Mouse (Mus musculus) layer of hippocampus, adult 18-20 months (tissue): ENCODE results near the gene Bglap3. TPM values are rescaled to one million over a fixed set of nuclear protein-coding genes. Genes with fewer than 3 reads are reported as not detected.
"Not testable (repeated sequence)": the region's sequence is repeated elsewhere in the genome, so short reads cannot be mapped to it uniquely, and the experiment has no call there.

Experiments used
- DNase-seq, 2 experiments: peaks; one replicate each; pipeline ENCODE4 v3.0.0; 2022; ENCODE audit warnings: low spot score in 2 of 2
- long read RNA-seq: library from polyadenylated mRNA; stranded (forward); transcript quantifications from one replicate; pipeline ENCODE4 v2.0.0, GENCODE M21; 2021
- total RNA-seq, 2 experiments: library from RNA; stranded (reverse); gene quantifications; 2 replicates each; pipeline ENCODE4 v1.2.3; 2021

Gene Bglap3
- total RNA-seq = under 1 TPM; 0.23 to 0.97 TPM
- long read RNA-seq = 0 reads

DNA sequence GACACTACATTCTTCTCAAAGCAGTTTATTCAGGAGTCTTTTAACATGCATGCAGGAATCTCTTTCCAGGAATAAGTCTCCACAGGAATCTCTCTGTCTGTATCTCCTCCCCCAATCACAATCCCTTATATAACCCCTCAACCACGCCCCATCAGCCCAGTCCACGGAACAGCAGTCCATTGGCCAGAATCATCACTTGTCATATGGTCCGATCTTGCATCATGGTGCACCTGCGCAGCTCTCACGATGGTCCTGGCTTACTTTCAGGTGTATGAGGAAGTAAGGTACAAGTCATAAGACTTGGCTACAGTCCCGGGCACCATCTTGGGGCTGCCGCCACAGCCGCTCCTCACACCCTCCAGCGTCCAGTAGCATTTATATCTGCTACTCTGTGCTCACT, at the start of gene Bglap3:
Gene Bglap3, minus strand, starts transcription at position 101 of the 400 bp plus-strand sequence.
- DNase-seq = not testable (repeated sequence)

DNA sequence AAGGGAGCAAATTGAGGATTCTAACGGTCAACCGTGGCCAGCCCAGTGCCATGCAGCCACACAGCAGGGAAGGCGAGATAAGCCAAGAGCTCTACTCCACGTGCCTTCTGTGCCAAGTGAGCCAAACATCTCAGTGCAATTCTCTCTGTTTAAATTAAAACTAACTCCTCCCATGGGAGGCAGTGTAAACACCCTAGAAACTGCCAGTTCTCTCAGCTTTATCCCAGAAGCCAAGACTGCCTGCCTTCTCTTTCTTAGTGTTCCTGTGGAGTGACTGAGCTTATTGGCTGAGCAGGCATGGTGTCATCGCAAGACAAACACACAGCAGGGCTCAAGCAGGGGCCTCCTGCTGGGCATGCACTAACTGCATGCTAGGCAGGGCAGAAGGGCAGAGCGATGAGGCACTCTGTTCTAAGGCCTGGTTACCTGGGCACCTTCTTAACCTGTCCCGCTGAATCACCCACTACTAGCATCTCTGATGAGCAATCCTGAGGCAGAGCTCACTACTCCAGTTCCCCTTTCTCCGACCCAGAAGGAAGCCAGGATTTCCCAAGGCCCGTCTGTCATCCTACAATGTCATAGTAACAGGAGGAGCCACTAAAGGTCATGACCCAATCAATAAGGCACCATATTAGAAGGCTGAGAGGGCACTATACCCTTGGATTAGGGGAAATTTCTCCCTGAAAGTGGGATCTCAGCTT, 49.6 kb upstream of the Bglap3 start:
- DNase-seq = peak in 1 of 2 experiments; percentile 60

DNA sequence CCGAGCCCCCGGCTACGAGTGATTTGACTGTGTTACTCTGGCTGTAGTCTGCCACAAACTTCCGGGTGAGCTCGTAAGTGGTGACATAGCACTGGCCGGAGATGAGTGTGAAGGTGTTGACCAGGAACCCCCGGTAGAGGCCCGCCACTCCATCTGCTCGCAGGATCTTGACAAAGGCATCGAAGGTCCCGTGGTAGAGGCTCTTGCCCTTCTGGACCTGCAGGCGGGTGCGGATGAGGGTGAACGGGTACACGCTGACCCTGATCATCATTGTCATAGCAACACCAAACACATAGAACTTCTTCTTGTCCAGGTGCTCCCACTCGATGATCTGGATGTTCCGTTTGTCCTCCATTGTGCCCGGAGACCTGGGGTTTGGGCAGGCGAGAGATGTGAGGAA, 48.2 kb upstream of the Bglap3 start:
- DNase-seq = no peak

DNA sequence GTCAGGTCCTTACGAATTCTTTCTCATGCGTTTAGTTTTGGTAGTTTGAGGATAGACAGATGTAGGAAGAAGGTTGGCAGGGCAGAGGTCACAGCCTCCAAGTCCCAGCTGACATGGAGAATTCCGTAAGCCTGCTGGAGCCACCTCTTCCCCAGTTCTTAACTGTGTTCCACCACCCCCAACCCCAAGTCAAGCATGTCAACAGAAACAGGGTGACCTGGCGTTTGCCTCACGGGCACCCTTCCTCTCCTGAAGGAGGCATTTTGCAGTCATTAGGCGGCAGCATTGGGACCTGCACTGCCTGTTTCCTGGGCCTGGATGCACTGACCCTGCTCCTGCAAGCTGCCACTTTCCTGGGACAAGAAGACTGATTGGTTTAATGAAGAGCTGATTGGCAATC, 45.5 kb upstream of the Bglap3 start:
- DNase-seq = no peak

DNA sequence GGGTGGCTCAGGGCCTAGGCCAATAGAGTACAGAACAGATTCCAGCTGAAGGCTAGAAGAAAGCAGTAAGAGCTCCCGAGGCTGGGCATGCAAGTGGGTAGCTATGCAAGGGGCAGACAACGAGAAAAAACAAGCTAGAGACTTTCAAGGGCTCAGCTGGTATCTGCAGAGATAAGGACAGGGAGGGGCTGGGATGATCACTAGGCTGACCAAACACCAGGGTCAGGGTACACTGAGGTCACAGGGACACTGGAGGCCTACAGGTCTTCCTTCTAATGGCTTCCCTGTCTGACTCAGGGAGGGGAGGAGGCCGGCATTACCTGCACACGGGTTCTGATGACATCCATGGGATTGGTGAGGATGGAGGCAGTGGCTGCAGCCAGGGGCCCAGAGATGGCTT, 43.1 kb upstream of the Bglap3 start:
- no peak for DNase-seq

DNA sequence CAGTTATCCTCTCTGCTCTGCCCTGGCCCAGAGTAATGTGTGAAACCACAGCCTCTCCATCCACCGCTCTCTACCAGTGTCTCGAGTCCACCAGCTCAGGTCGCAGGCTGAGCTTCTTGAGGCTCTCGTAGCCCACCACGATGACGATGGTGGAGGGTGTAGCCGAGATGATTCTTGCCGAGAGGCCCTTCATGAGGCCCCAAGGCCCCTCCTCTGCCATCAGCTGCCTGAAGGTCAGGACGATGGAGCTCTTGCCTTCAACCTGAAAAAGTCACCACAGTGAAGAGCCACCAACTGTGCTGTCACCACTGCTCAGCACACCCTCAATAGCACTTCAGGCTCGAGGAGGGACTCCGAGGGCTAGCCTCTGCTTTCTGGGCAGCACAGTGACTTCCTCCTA, 40.1 kb upstream of the Bglap3 start:
- DNase-seq = no peak

DNA sequence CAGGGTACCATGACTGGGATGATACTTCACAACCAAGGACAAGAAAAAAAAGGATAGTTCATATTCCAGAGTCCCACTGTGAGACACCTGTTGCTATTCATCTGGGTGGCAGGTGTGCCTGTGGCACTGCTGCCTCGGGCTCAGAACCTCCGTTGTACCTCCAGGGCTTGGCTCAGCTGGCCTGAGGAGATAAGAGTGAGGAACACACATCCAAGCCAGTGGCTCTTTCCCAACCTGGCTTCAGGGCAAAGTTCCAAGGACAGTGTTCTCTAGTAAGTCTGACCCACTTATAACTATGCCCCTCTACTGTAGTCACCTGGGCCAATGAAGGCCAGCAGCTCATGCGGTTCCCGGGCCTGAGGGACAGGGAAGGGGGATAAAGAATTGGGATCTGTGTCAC, 39.1 kb upstream of the Bglap3 start:
- no peak for DNase-seq

DNA sequence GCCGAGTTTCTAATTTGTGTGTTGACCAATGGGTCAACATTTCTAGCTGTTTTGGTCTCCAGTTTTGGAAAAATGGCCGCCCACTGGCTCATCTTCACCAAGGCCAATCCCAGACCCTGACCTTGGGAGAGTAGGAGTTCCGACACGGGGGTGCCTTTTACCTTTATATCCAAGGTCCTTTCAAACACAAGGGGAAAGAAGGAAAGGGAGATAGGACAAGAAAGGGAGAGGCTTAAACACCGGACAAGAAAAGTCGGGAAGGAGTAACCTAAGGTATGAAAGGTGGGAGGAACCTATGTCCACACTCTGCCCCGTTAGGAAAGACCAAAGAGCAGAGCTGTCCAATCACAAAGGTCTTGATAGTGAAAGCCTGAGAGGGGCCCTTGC, 38.1 kb upstream of the Bglap3 start:
- DNase-seq = no peak

DNA sequence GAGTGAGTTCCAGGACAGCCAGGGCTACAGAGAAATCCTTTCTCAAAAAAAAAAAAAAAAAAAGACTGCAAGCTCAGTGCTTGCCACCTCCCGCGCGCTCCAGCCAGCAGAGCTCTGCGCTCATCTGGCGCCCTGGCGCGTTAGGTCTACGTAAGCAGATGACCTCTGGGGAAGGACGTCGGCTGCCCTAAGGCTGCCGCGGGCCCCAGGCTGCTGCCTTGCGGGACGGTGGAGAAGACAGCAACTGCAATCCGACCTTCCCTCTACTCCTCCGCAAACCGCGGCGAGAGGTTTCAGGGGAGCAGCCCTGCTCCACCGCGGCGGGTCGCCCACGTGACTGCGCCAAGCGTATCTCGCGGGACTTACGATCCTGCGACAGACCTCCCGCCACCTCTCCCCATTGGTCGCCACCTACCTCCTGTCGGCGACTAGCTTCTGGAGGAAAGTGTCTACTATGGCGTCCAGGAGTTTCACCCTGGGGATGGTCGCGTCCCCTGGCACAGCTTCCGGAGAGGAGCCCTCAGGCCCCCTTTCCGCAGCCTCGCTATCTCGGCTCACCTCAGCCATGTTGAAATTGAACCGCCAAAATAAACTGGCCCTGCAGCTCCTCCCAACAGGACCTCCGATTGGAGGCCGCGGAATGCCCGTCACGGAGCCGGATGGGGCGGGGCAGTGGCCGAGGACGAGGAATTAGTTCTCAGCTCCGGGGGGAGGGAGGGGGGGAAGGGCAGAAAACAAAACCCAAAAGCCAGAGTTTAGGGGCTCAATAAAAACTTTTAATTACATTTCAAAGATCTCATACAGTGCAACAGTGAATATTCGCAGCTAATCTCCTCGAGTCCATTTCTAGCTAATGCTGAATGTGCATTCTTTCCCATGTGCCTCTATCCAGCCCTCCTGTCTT, 37.5 kb upstream of the Bglap3 start, which contains the start of gene Pmf1:
Gene Pmf1, minus strand, starts transcription at position 591 of the 904 bp plus-strand sequence.
- DNase-seq = peak; percentile 86 to 88

DNA sequence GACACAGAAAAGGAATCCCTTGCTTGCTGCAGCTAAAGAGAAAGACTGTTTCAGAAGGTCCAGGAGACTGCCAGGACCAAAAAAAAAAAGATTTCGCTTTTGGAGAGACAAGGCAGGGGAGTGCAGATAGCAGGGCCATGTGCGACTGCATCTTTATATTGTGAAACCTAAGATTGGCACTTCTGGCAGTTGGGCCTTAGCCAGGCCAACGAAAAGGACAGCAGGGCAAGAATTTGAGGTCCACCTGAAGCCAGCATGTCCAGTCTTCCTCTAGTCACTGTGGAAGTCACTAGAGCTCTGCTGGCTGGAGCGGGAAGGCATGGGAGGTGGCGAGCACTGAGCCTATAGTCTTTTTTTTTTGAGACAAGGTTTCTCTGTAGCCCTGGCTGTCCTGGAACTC, 36.4 kb upstream of the Bglap3 start:
- no peak for DNase-seq

DNA sequence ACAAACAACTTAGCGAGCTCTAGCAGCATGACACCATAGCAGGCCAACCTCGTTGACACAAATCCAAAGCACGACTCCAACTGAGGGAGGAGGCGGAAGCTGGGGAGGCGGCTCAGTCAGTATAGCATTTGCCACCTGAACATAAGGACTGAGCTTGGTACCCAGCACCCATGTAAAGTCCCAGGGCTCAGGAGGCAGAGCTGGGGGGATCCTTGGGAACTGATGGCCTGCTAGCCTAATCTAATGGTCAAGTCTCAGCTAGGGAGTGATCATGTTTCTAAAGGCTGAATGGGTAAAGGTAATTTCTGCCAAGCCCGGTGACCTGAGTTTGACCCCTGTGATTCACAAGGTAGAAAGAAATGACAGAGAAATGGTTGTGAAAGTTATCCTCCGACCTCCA, 35.0 kb upstream of the Bglap3 start:
- DNase-seq = no peak

DNA sequence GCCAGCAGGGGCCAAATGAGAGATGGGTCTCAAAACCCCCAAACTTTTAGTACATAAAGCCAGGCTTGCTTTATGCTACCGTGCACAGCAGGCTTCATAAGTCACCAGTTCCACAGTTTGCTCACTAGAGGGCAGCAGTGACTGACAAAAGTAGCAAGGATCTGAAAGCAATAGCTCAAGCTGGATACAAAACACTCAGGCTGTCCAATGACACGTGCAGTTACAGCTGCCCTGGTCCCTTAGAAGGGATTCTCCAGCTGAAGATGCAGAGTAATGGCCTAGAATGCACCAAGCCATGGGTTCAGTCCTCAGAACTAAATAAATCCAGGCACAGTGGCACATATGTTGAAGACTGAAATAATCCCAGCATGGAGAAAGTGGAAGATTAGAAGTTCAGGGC, 34.5 kb upstream of the Bglap3 start:
- peak; percentile 47 to 82 for DNase-seq

DNA sequence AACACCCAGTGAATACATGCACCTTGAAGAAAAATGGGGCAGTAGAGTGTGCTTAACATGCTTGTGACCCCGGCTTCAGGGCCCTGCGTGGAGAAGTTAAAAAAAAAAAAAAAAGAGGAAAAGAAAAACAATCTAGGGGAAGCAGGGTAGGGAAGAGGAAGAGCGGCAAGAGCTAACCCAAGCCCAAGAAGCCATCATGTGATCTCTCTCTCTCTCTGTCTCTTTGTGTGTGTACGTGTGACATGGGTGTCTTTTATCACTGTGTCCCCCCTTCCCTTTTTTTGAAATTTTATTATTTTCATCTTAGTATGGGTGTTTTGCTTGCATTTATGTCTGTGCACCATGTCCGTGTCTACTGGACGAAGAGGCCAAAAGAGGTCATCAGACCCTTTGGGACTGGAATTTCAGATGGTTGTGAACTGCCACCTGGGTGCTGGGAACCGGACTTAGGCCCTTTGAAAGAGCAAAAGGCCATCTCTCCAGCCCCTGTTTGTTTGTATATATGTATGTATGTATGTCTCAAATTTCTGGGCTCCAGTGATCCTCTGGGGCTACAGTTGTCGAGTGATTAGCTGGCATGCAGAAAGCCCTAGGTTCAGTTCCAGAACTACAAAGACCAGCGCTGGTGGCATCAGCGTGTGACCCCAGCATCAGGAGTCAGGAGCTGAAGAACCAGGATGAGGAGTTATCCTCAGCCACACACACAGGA, 31.1 kb upstream of the Bglap3 start:
- DNase-seq = no peak

DNA sequence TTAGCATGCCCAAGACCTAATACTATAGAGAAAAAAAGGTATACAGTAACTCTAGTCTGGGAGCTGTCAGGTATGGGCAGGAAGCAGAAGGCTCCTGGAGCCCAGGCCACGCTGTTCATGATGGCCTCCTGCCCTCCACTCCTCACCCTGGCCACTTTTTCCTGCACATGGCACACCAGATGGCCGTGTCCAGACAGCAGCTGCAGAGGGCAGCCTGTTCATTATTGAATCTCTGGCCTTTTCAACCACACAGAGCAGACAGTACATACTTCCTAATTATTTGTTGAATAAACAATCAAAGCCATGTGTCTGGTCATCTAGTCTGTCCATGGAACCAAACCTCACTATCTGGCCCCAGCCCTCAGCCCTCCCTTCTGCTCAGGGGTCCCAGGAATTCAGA, 26.1 kb upstream of the Bglap3 start:
- DNase-seq = no peak

DNA sequence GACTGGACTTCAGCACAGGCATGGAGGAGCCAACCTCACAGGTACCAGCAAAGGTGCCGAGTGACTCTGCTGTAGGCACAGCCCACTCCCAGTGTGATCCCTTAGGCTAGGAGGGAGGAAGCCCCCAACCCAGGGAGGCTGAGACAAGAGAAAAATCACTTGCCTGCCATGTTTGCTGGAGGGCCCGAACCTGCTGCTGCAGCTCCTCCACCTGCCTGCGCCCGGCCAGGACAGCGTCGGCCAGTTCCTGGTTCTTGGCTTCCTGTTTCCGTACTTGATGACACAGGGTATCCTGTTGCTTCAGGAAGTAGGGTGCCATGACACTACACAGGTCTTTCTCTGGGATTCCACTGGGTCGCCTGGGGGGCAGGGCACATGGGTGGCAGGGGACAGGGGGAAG, 23.2 kb upstream of the Bglap3 start:
- no peak for DNase-seq

DNA sequence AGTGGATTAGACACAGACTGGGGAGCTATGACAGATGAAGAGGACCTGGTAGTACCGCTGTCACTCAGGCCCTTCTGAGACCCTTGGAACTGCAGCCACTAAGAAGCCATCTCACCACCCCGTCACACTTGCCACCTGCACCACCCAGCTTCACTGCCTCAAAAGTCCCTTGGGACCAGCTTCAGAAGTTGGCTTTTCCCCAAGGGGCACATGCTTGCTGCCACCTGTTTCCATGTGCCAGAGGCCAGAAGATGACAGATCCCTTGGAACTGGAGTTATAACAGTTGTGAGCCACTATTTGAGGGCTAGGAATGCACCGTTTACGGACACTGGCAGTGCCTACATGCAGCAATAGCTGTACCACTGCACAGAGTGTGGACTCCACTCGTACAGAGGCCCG, 22.7 kb upstream of the Bglap3 start:
- no peak for DNase-seq

DNA sequence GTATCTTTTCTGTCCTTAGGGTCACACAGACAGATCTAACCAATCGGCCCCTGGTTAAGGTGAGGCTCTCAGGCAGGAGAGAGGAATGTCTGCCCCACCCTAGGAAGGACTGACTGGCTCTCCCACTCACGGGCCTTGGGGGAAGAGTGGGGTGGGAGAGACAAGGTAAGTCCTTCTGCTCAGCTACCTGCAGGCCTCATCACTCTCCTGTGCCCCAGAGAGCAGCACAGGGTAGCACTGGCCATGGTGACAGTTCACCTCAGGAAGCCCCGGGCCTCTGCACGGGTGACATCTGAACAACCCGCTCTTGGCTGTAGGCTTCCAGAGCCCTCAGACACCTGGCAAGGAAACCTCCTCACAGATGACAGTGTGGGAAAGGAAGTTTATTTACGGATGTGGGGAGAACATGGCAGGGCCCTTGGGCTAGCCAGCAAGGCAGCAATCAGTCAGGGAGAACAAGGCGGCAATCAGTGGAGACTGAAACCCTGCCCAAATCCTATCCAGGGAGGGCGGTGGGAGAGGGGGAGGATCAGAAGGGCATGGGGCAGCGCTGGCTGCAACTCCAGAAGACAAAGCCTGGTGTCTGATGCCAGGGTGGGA, 21.3 kb upstream of the Bglap3 start:
- no peak for DNase-seq

DNA sequence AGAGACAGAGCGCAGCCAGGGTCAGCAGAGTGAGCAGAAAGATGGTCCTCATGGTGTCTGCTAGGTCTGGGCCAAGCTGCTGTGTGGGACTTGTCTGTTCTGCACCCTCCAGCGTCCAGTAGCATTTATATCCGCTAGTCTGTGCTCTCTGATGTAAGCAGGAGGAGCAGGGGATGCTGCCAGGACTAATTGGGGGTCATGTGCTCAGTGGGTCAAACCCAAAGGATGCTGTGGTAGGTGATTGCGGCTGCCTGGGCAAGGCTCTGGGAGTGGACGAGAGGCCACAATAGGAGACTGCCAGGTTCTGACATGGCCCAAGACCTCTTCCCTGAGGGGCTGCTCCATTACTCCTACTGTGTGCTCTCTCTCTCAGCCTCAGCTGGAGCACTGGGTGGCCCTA, 11.8 kb upstream of the Bglap3 start, which contains the start of gene Bglap:
Gene Bglap, minus strand, starts transcription at position 101 of the 400 bp plus-strand sequence.
- no peak for DNase-seq

DNA sequence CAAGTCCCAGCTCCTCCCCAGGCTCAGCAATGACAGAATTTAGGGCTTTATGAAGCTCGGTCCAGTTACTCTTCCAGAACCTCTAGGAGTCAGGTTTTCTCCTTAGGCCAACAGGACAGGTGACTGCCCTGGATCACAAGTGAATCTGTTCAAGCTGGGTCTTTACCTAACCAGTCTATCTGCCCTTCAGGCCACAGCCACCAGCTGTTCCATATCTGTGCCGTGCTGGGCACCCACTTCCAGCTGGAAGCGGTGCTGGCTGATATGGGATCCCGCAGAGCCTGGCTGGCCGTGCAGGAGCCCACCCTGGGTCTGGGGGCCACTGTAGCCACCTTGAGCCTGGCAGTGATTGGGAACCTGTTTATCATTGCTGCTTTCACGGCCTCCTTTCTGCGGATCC, 9.8 kb upstream of the Bglap3 start:
- DNase-seq = not testable (repeated sequence)

DNA sequence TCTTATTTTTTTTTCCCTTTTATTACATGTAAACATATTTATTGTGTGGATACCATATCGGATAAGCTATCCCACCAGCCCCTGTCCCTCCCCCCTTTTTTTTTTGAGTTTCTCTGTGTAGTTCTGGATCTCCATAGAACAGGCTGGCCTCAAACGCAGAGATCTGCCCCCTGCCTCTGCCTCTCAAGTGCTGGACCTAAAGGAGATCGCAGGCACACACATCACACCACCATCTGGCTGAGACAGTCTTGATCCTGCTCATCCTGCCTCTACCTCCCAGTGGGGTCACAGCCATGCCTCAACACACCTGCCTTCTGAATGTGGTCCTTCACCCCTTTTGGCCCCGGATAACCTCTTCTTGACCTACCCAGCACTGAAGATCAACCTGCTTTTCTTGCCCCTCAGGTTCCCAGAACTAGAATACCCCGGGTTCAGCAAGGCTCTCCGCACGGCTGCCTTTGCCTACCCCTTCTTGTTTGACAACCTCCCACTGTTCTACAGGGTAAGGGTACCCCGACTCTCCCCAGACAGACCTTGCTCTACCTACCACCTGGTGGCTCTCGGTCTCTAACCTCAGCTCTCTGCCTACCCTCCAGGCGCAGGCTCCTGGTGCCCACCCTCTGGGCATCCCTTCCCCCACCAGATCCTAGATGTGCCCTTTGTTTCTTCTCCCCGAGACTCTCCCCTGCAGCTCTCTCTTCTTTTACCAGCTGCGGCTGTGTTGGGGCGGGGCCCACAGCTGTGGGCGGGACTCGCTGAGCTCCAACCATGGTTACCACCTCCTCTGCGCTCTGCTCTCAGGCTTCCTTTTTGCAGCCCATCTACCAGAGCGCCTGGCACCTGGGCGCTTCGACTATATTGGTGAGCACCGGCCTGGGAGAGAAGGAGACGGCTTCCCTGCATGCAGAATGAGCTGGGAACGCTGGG, 9.1 kb upstream of the Bglap3 start:
- not testable (repeated sequence) for DNase-seq
